Mouse (Mus musculus) adrenal gland, adult (tissue): ENCODE measurements around the gene Msantd2.

Experiments
- DNase-seq, 2 experiments: peaks; one replicate each; pipeline ENCODE4 v3.0.0; 2022 to 2023; ENCODE audit warnings: low spot score in 1 of 2; ENCODE audit not compliant: inconsistent age in 2 of 2

Gene Msantd2

GRCm38 (mm10) chr9:37501170-37501569, 12.1 kb downstream of the Msantd2 start:
- no peak for DNase-seq

GRCm38 (mm10) chr9:37504348-37504747, 15.2 kb downstream of the Msantd2 start:
- DNase-seq, result no peak

GRCm38 (mm10) chr9:37506023-37506422, 16.9 kb downstream of the Msantd2 start:
- DNase-seq, result no peak

- DNase-seq, result peak in 1 of 2 experiments; percentile 49
These were observed 23.0 kb downstream of the Msantd2 start for GRCm38 (mm10) chr9:37512097-37512496.

GRCm38 (mm10) chr9:37514456-37514855, 25.3 kb downstream of the Msantd2 start:
- peak in 1 of 2 experiments; percentile 21 for DNase-seq

GRCm38 (mm10) chr9:37517467-37517866, 28.3 kb downstream of the Msantd2 start:
- DNase-seq, result peak in 1 of 2 experiments; percentile 31

- no peak for DNase-seq
These were observed 29.9 kb downstream of the Msantd2 start for GRCm38 (mm10) chr9:37518991-37519390.

GRCm38 (mm10) chr9:37519995-37520394, 30.9 kb downstream of the Msantd2 start:
- peak in 1 of 2 experiments; percentile 15 for DNase-seq

- no peak for DNase-seq
These were observed 36.3 kb downstream of the Msantd2 start for GRCm38 (mm10) chr9:37525461-37525860.

GRCm38 (mm10) chr9:37526443-37527395, 37.6 kb downstream of the Msantd2 start:
- peak in 1 of 2 experiments; percentile 70 for DNase-seq

- peak; percentile 83 to 89 for DNase-seq
These were observed 38.5 kb downstream of the Msantd2 start, which contains the start of gene Esam for GRCm38 (mm10) chr9:37527396-37528224. Esam (plus strand) TSS chr9:37528078.

- DNase-seq, result peak; percentile 44 to 65
These were observed 39.3 kb downstream of the Msantd2 start for GRCm38 (mm10) chr9:37528225-37528970.

GRCm38 (mm10) chr9:37530031-37530887, 41.1 kb downstream of the Msantd2 start:
- peak; percentile 83 to 91 for DNase-seq

- peak; percentile 71 to 86 for DNase-seq
These were observed 42.0 kb downstream of the Msantd2 start for GRCm38 (mm10) chr9:37530888-37531705.

GRCm38 (mm10) chr9:37536851-37537250, 47.7 kb downstream of the Msantd2 start:
- peak; percentile 72 to 83 for DNase-seq

GRCm38 (mm10) chr9:37537658-37538250, 48.6 kb downstream of the Msantd2 start:
- peak in 1 of 2 experiments; percentile 43 for DNase-seq

GRCm38 (mm10) chr9:37539170-37540025, 50.3 kb downstream of the Msantd2 start, which contains the start of gene Vsig2:
Vsig2 (plus strand) TSS chr9:37539255.
- DNase-seq, result no peak
